Mouse (Mus musculus): ENCODE measurements at regions not wholly inside any gene's neighbourhood (a gene's known extent, or its start where the extent isn't known, plus 50 kb on each side); places are given as distances from the start of the nearest gene placed in this dataset.

GRCm38 (mm10) chr13:82423911-82424654, 641.2 kb downstream of the Cetn3 start:
- TF ChIP-seq CTCF (IDR thresholded peaks at IDR 0.05; ENCODE audit: low read depth, low read length) (no peak), POLR2A (IDR thresholded peaks at IDR 0.05; ENCODE audit: extremely low read depth, insufficient read depth, low read length) (no peak)
